In genomic region chr13:52151777-52152176, GRCm38 (mm10) we compare ENCODE assay signal across 11 mouse cellular contexts.
DNase-seq lines count a peak whose midpoint lies in the region; ATAC-seq and TF ChIP-seq lines count a peak whose summit lies in the region.
"Had no signal": no experiment of that assay in that cellular context is flagged by ENCODE, and none has a peak within 500 bp of the region (broad histone marks: within the 10 kb centered on the region; RNA-seq: fewer than 3 reads in every experiment).

No protein-coding gene starts in this region.

- 71% methylated on average over 11 of the region's 11 CpGs for WGBS in forebrain, postnatal 0 days
- 75% methylated on average over 11 of the region's 11 CpGs for WGBS in forebrain, embryonic 13.5 days
- WGBS in embryonic facial prominence, embryonic 10.5 days: 78% methylated on average over 11 of the region's 11 CpGs
- WGBS in kidney, embryonic 14.5 days: 53% methylated on average over 11 of the region's 11 CpGs

- H3K9ac ChIP-seq in forebrain, postnatal 0 days: no peak overlapping the region
- H3K9ac ChIP-seq in forebrain, embryonic 13.5 days: no peak overlapping the region
- H3K9ac ChIP-seq in kidney, embryonic 14.5 days (ENCODE audit: low read depth, low read length): no peak overlapping the region

- no peak for TF ChIP-seq CTCF in forebrain, postnatal 0 days (IDR thresholded peaks at IDR 0.05; ENCODE audit: low read depth)

- no peak overlapping the region for H3K4me2 ChIP-seq in forebrain, postnatal 0 days (ENCODE audit: low read depth)
- no peak overlapping the region for H3K4me2 ChIP-seq in forebrain, embryonic 13.5 days
- H3K4me2 ChIP-seq in kidney, embryonic 14.5 days (replicated peaks; ENCODE audit: low read depth, low read length): no peak overlapping the region

- no peaks in the 10 kb centered on the region for H3K36me3 ChIP-seq in forebrain, postnatal 0 days (ENCODE audit: insufficient read depth)
- no peaks in the 10 kb centered on the region for H3K36me3 ChIP-seq in forebrain, embryonic 13.5 days (ENCODE audit: poor library complexity, severe bottlenecking)
- no peaks in the 10 kb centered on the region for H3K36me3 ChIP-seq in embryonic facial prominence, embryonic 10.5 days (replicated peaks)
- no peaks in the 10 kb centered on the region for H3K36me3 ChIP-seq in kidney, embryonic 14.5 days (ENCODE audit: control insufficient read depth, insufficient read depth, low read length)

- H3K27me3 ChIP-seq in forebrain, postnatal 0 days (ENCODE audit: insufficient read depth, low read length): no peaks in the 10 kb centered on the region
- H3K27me3 ChIP-seq in forebrain, embryonic 13.5 days: no peaks in the 10 kb centered on the region
- H3K27me3 ChIP-seq in embryonic facial prominence, embryonic 10.5 days (replicated peaks; ENCODE audit: low read depth, poor library complexity, severe bottlenecking): no peaks in the 10 kb centered on the region
- no peaks in the 10 kb centered on the region for H3K27me3 ChIP-seq in kidney, embryonic 14.5 days (ENCODE audit: control insufficient read depth, insufficient read depth, low read length)

- peak; percentile 5; the same call in 1 of the 2 replicates for ATAC-seq in forebrain, postnatal 0 days
- no peak for ATAC-seq in forebrain, embryonic 13.5 days
- ATAC-seq in kidney, embryonic 14.5 days (ENCODE audit: low FRiP score, low TSS enrichment): peak; percentile 28; the same call in 1 of the 2 replicates

- no peak overlapping the region for H3K4me3 ChIP-seq in forebrain, postnatal 0 days (ENCODE audit: low read depth, low read length)
- H3K4me3 ChIP-seq in forebrain, embryonic 13.5 days: no peak overlapping the region
- no peak overlapping the region for H3K4me3 ChIP-seq in embryonic facial prominence, embryonic 10.5 days
- no peak overlapping the region for H3K4me3 ChIP-seq in kidney, embryonic 14.5 days (ENCODE audit: low read length)

- H3K9me3 ChIP-seq in forebrain, postnatal 0 days (ENCODE audit: low read length): no peaks in the 10 kb centered on the region
- H3K9me3 ChIP-seq in forebrain, embryonic 13.5 days (replicated peaks): no peaks in the 10 kb centered on the region
- H3K9me3 ChIP-seq in embryonic facial prominence, embryonic 10.5 days: no peaks in the 10 kb centered on the region
- H3K9me3 ChIP-seq in kidney, embryonic 14.5 days (ENCODE audit: control insufficient read depth, low read length): no peaks in the 10 kb centered on the region

- H3K27ac ChIP-seq in forebrain, postnatal 0 days (ENCODE audit: low read depth, low read length): no peak overlapping the region
- no peak overlapping the region for H3K27ac ChIP-seq in forebrain, embryonic 13.5 days
- peak overlapping the region; percentile 32; the same call in 1 of the 2 replicates for H3K27ac ChIP-seq in embryonic facial prominence, embryonic 10.5 days (replicated peaks)
- H3K27ac ChIP-seq in kidney, embryonic 14.5 days (ENCODE audit: low read depth, low read length): peak overlapping the region; percentile 13; the same call in 1 of the 2 replicates
- H3K27ac ChIP-seq: macrophage had no signal

- peaks cover 23% of the 10 kb centered on the region for H3K4me1 ChIP-seq in forebrain, postnatal 0 days (ENCODE audit: insufficient read depth)
- peaks cover 24% of the 10 kb centered on the region for H3K4me1 ChIP-seq in forebrain, embryonic 13.5 days
- peaks cover 38% of the 10 kb centered on the region for H3K4me1 ChIP-seq in embryonic facial prominence, embryonic 10.5 days
- H3K4me1 ChIP-seq in kidney, embryonic 14.5 days (ENCODE audit: control insufficient read depth, insufficient read depth, low read length): peaks cover 23% of the 10 kb centered on the region

- peak; percentile 59 for DNase-seq in forebrain, postnatal 0 days
- peak; percentile 37 for DNase-seq in embryonic facial prominence, embryonic 10.5 days (ENCODE audit: low spot score)
- peak; percentile 14 for DNase-seq in lung, postnatal 25 days (ENCODE audit: low spot score)
- no peak for DNase-seq in adrenal gland, postnatal 36 days
- DNase-seq in adrenal gland, adult 2 months: no peak
- no peak for DNase-seq in adrenal gland, postnatal 25 days
- DNase-seq: heart, postnatal 4 days; right cerebral cortex, postnatal 14 days had no signal

Comparison
In these comparisons a context has a peak if more than half of its experiments do, and no peak if none do; other contexts are left out.
1. DNase-seq: peak in forebrain, postnatal 0 days (single experiment), embryonic facial prominence, embryonic 10.5 days (single experiment) and lung, postnatal 25 days (single experiment); none in adrenal gland, postnatal 36 days (0 of 2), adrenal gland, adult 2 months (single experiment) and adrenal gland, postnatal 25 days (single experiment).
2. H3K27ac ChIP-seq: peak in embryonic facial prominence, embryonic 10.5 days (single experiment) and kidney, embryonic 14.5 days (single experiment); none in forebrain, postnatal 0 days (single experiment) and forebrain, embryonic 13.5 days (single experiment).